Mouse (Mus musculus) B cell, adult 2 months (primary cell): ENCODE results near the gene Ddb1.

Source experiments
- DNase-seq, 2 experiments: peaks; one replicate each; pipeline ENCODE4 v3.0.0; 2022

Ddb1 gene

GRCm38 (mm10) chr19:10662665-10663064 is 57.5 kb downstream of the Ddb1 start:
- no peak for DNase-seq

GRCm38 (mm10) chr19:10665093-10665492 is 60.0 kb downstream of the Ddb1 start:
- no peak for DNase-seq

GRCm38 (mm10) chr19:10665499-10665898 is 60.4 kb downstream of the Ddb1 start:
- peak; percentile 76 for DNase-seq

- DNase-seq: no peak
Measured at GRCm38 (mm10) chr19:10671319-10671718, 66.2 kb downstream of the Ddb1 start.

GRCm38 (mm10) chr19:10671854-10672417 is 66.8 kb downstream of the Ddb1 start:
- DNase-seq: no peak

- no peak for DNase-seq
Measured at GRCm38 (mm10) chr19:10673275-10673674, 68.1 kb downstream of the Ddb1 start.

- no peak for DNase-seq
Measured at GRCm38 (mm10) chr19:10676656-10677055, 71.5 kb downstream of the Ddb1 start.

- peak; percentile 79 for DNase-seq
Measured at GRCm38 (mm10) chr19:10677915-10678771, 73.0 kb downstream of the Ddb1 start, which contains the start of gene Pga5. Gene Pga5 (minus strand): TSS chr19:10678071.

GRCm38 (mm10) chr19:10678772-10679067 is 73.6 kb downstream of the Ddb1 start:
- DNase-seq: no peak
